Mouse (Mus musculus): ENCODE measurements around the gene Phlda1.

- TF ChIP-seq POLR2A (IDR thresholded peaks at IDR 0.05; ENCODE audit: insufficient read depth, low read depth, low read length) (no peak), CTCF (IDR thresholded peaks at IDR 0.05) (no peak), EP300 (IDR thresholded peaks at IDR 0.05; ENCODE audit: insufficient read depth, low read depth, low read length) (no peak)
These were observed 10.2 kb upstream of the Phlda1 start for GRCm38 (mm10) chr10:111495888-111496287.

All from heart, adult 2 months (tissue).